In the genomic region with DNA sequence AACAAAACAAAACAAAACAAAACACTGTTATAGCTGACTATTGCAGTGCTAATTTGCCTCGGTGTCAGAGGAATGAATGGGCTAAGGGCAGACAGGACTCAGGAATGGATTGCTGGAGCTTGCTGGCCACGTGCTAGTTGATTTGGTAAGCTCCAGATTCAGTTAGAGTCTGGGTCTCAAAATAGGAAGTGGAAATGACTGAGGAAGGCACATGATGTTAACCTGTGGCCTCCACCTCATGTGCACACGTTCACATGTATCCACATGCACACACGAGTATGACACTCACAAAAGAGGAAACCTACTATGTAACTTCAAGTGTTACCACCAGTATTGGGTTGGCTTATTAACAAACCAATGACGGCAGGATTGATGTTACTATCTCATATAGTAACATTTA, we compare ENCODE assay signal across 29 mouse cellular contexts.
"Had no signal": no experiment of that assay in that cellular context is flagged by ENCODE, and none has a peak within 500 bp of the region (broad histone marks: within the 10 kb centered on the region; RNA-seq: fewer than 3 reads in every experiment).

No protein-coding gene starts in this region.

- H3K27ac ChIP-seq: embryonic facial prominence, embryonic 10.5 days; embryonic facial prominence, embryonic 12.5 days; embryonic facial prominence, embryonic 13.5 days; embryonic facial prominence, embryonic 15.5 days; forebrain, embryonic 10.5 days; forebrain, embryonic 12.5 days; forebrain, embryonic 13.5 days; forebrain, embryonic 15.5 days; gastrocnemius, adult 2 months; heart, adult 2 months had no signal

- DNase-seq: cerebellum, adult 2 months; cerebellum, adult 8-10 months; cerebellum, adult 9-10 months; cerebellum, adult 9-11 months; cerebellum, postnatal 10 days; cerebellum, postnatal 14 days; cerebellum, postnatal 25 days; cerebellum, postnatal 36 days; embryo, embryonic 11 days; forebrain, postnatal 0 days; gastrocnemius, adult 2 months; gastrocnemius, postnatal 10 days; gastrocnemius, postnatal 14 days; gastrocnemius, postnatal 25 days; gastrocnemius, postnatal 36 days; heart, adult 11 months; heart, adult 18-20 months; heart, adult 2 months had no signal

- H3K4me2 ChIP-seq: embryonic facial prominence, embryonic 12.5 days; embryonic facial prominence, embryonic 13.5 days; embryonic facial prominence, embryonic 15.5 days; forebrain, embryonic 12.5 days; forebrain, embryonic 13.5 days; forebrain, embryonic 15.5 days had no signal

- H3K4me1 ChIP-seq: embryonic facial prominence, embryonic 12.5 days; forebrain, embryonic 12.5 days had no signal

- H3K36me3 ChIP-seq: embryonic facial prominence, embryonic 10.5 days; embryonic facial prominence, embryonic 12.5 days; embryonic facial prominence, embryonic 13.5 days; embryonic facial prominence, embryonic 15.5 days; forebrain, embryonic 10.5 days; forebrain, embryonic 12.5 days; forebrain, embryonic 15.5 days had no signal

- H3K9ac ChIP-seq: embryonic facial prominence, embryonic 12.5 days; embryonic facial prominence, embryonic 13.5 days; embryonic facial prominence, embryonic 15.5 days; forebrain, embryonic 12.5 days; forebrain, embryonic 13.5 days; forebrain, embryonic 15.5 days; forebrain, postnatal 0 days had no signal

- H3K4me3 ChIP-seq: embryonic facial prominence, embryonic 10.5 days; embryonic facial prominence, embryonic 12.5 days; embryonic facial prominence, embryonic 13.5 days; embryonic facial prominence, embryonic 15.5 days; erythroblast, embryonic 14.5 days; forebrain, embryonic 10.5 days; forebrain, embryonic 12.5 days; forebrain, embryonic 13.5 days; forebrain, embryonic 15.5 days; gastrocnemius, adult 2 months; heart, adult 2 months had no signal

- ATAC-seq: forebrain, embryonic 13.5 days; forebrain, embryonic 14.5 days; forebrain, embryonic 15.5 days; forebrain, embryonic 16.5 days; forebrain, postnatal 0 days had no signal

- H3K9me3 ChIP-seq: embryonic facial prominence, embryonic 10.5 days; embryonic facial prominence, embryonic 12.5 days; embryonic facial prominence, embryonic 13.5 days; embryonic facial prominence, embryonic 15.5 days; forebrain, embryonic 10.5 days; forebrain, embryonic 12.5 days; forebrain, embryonic 13.5 days; forebrain, embryonic 15.5 days had no signal

- H3K27me3 ChIP-seq: embryonic facial prominence, embryonic 12.5 days; embryonic facial prominence, embryonic 13.5 days; embryonic facial prominence, embryonic 15.5 days; forebrain, embryonic 12.5 days; forebrain, embryonic 13.5 days; forebrain, embryonic 15.5 days had no signal
